In genomic region chr12:108934231-108934630, GRCm38 (mm10) we compare ENCODE assay signal across 25 mouse cellular contexts. TPM values are rescaled to one million over a fixed set of nuclear protein-coding genes. Genes with fewer than 3 reads are reported as not detected.
DNase-seq lines count a peak whose midpoint lies in the region; ATAC-seq and TF ChIP-seq lines count a peak whose summit lies in the region.
"Had no signal": no experiment of that assay in that cellular context is flagged by ENCODE, and none has a peak within 500 bp of the region (broad histone marks: within the 10 kb centered on the region; RNA-seq: fewer than 3 reads in every experiment).

No protein-coding gene starts in this region.

- H3K4me1 ChIP-seq in kidney, embryonic 15.5 days: peaks cover 20% of the 10 kb centered on the region
- H3K4me1 ChIP-seq in kidney, embryonic 14.5 days (ENCODE audit: control insufficient read depth, insufficient read depth, low read length): peaks cover 9% of the 10 kb centered on the region; the same call in 1 of the 2 replicates
- no peaks in the 10 kb centered on the region; the same call in 1 of the 2 replicates for H3K4me1 ChIP-seq in midbrain, embryonic 11.5 days (ENCODE audit: control insufficient read depth, insufficient read depth, low read length)
- H3K4me1 ChIP-seq in midbrain, postnatal 0 days (ENCODE audit: insufficient read depth, low read length): no peaks in the 10 kb centered on the region
- H3K4me1 ChIP-seq in limb, embryonic 15.5 days: peaks cover 13% of the 10 kb centered on the region; the same call in 1 of the 2 replicates

- H3K4me3 ChIP-seq in kidney, embryonic 15.5 days (replicated peaks): no peak overlapping the region
- no peak overlapping the region for H3K4me3 ChIP-seq in kidney, embryonic 14.5 days (ENCODE audit: low read length)
- H3K4me3 ChIP-seq in midbrain, embryonic 11.5 days (ENCODE audit: low read depth, low read length): no peak overlapping the region
- H3K4me3 ChIP-seq in midbrain, postnatal 0 days (ENCODE audit: low read depth, low read length): no peak overlapping the region
- no peak overlapping the region for H3K4me3 ChIP-seq in limb, embryonic 15.5 days
- H3K4me3 ChIP-seq: embryonic facial prominence, embryonic 13.5 days; erythroblast, embryonic 14.5 days; hindbrain, embryonic 13.5 days; megakaryocyte, embryonic 14.5 days; midbrain, embryonic 13.5 days; stomach, embryonic 15.5 days had no signal

- 73% methylated on average over 6 of the region's 6 CpGs for WGBS in kidney, embryonic 15.5 days
- WGBS in kidney, embryonic 14.5 days: 77% methylated on average over 6 of the region's 6 CpGs
- WGBS in midbrain, embryonic 11.5 days: 78% methylated on average over 6 of the region's 6 CpGs
- WGBS in midbrain, postnatal 0 days: 69% methylated on average over 6 of the region's 6 CpGs
- WGBS in limb, embryonic 15.5 days: 35% methylated on average over 6 of the region's 6 CpGs

- TF ChIP-seq CTCF in midbrain, postnatal 0 days (IDR thresholded peaks at IDR 0.05): no peak

- H3K27me3 ChIP-seq in kidney, embryonic 15.5 days: no peaks in the 10 kb centered on the region
- H3K27me3 ChIP-seq in kidney, embryonic 14.5 days (ENCODE audit: control insufficient read depth, insufficient read depth, low read length): no peaks in the 10 kb centered on the region
- no peaks in the 10 kb centered on the region for H3K27me3 ChIP-seq in midbrain, embryonic 11.5 days (ENCODE audit: control insufficient read depth, insufficient read depth, low read length)
- no peaks in the 10 kb centered on the region for H3K27me3 ChIP-seq in midbrain, postnatal 0 days (ENCODE audit: insufficient read depth, low read length)
- H3K27me3 ChIP-seq in limb, embryonic 15.5 days: no peaks in the 10 kb centered on the region
- H3K27me3 ChIP-seq: hindbrain, embryonic 13.5 days; megakaryocyte, embryonic 14.5 days; midbrain, embryonic 13.5 days; stomach, embryonic 15.5 days had no signal

- intact Hi-C loops in heart, postnatal 14 days (cut with DNase I): no loop called here

- ATAC-seq in kidney, embryonic 15.5 days (replicated peaks; ENCODE audit: low FRiP score): no peak
- ATAC-seq in kidney, embryonic 14.5 days (ENCODE audit: low FRiP score, low TSS enrichment): no peak
- no peak for ATAC-seq in midbrain, embryonic 11.5 days (ENCODE audit: low FRiP score)
- no peak for ATAC-seq in midbrain, postnatal 0 days (ENCODE audit: low FRiP score)
- no peak for ATAC-seq in limb, embryonic 15.5 days (ENCODE audit: insufficient number of reproducible peaks, low FRiP score, low TSS enrichment, low read depth)
- ATAC-seq: CD4-positive, CD25-positive, alpha-beta regulatory T cell, adult 4 months; forebrain, embryonic 16.5 days; intestine, postnatal 0 days; midbrain, embryonic 13.5 days had no signal

- peak; percentile 24 for DNase-seq in heart, adult 8-10 months (ENCODE audit: low spot score)
- no peak for DNase-seq in heart, postnatal 14 days
- DNase-seq in midbrain, embryonic 11.5 days (ENCODE audit: low spot score, missing footprints): peak; percentile 76
- DNase-seq in midbrain, postnatal 0 days (ENCODE audit: low spot score): no peak
- DNase-seq: adrenal gland, postnatal 25 days; cerebellum, adult 18-20 months; cerebellum, postnatal 10 days; kidney, adult 9 months; kidney, postnatal 25 days; liver; lung, adult 2 months; right cerebral cortex, postnatal 25 days had no signal

- H3K9ac ChIP-seq in kidney, embryonic 15.5 days: no peak overlapping the region
- no peak overlapping the region for H3K9ac ChIP-seq in kidney, embryonic 14.5 days (ENCODE audit: low read depth, low read length)
- no peak overlapping the region for H3K9ac ChIP-seq in midbrain, embryonic 11.5 days (ENCODE audit: low read length)
- H3K9ac ChIP-seq in midbrain, postnatal 0 days (replicated peaks; ENCODE audit: low read length, poor library complexity, severe bottlenecking): no peak overlapping the region
- H3K9ac ChIP-seq in limb, embryonic 15.5 days: no peak overlapping the region
- H3K9ac ChIP-seq: embryonic facial prominence, embryonic 13.5 days; hindbrain, embryonic 13.5 days; liver, embryonic 14.5 days; midbrain, embryonic 13.5 days; stomach, embryonic 15.5 days had no signal

- H3K36me3 ChIP-seq in kidney, embryonic 15.5 days: no peaks in the 10 kb centered on the region
- H3K36me3 ChIP-seq in kidney, embryonic 14.5 days (ENCODE audit: control insufficient read depth, insufficient read depth, low read length): no peaks in the 10 kb centered on the region
- no peaks in the 10 kb centered on the region for H3K36me3 ChIP-seq in midbrain, embryonic 11.5 days (ENCODE audit: control insufficient read depth, insufficient read depth, low read length)
- H3K36me3 ChIP-seq in midbrain, postnatal 0 days (ENCODE audit: insufficient read depth, low read length): no peaks in the 10 kb centered on the region
- no peaks in the 10 kb centered on the region for H3K36me3 ChIP-seq in limb, embryonic 15.5 days
- H3K36me3 ChIP-seq: embryonic facial prominence, embryonic 13.5 days; hindbrain, embryonic 13.5 days; midbrain, embryonic 13.5 days; stomach, embryonic 15.5 days had no signal

- peak overlapping the region; percentile 7; the same call in 1 of the 2 replicates for H3K27ac ChIP-seq in kidney, embryonic 15.5 days
- H3K27ac ChIP-seq in kidney, embryonic 14.5 days (ENCODE audit: low read depth, low read length): no peak overlapping the region
- no peak overlapping the region for H3K27ac ChIP-seq in midbrain, embryonic 11.5 days (ENCODE audit: low read depth, low read length)
- H3K27ac ChIP-seq in midbrain, postnatal 0 days (ENCODE audit: low read depth, low read length): no peak overlapping the region
- peak overlapping the region; percentile 35; the same call in 1 of the 2 replicates for H3K27ac ChIP-seq in limb, embryonic 15.5 days
- H3K27ac ChIP-seq: embryonic facial prominence, embryonic 13.5 days; hindbrain, embryonic 13.5 days; liver, embryonic 14.5 days; midbrain, embryonic 13.5 days; stomach, embryonic 15.5 days had no signal

- H3K4me2 ChIP-seq in kidney, embryonic 15.5 days: no peak overlapping the region
- H3K4me2 ChIP-seq in kidney, embryonic 14.5 days (replicated peaks; ENCODE audit: low read depth, low read length): no peak overlapping the region
- no peak overlapping the region for H3K4me2 ChIP-seq in midbrain, embryonic 11.5 days
- H3K4me2 ChIP-seq in midbrain, postnatal 0 days (ENCODE audit: low read depth, low read length, poor library complexity, severe bottlenecking): no peak overlapping the region
- no peak overlapping the region for H3K4me2 ChIP-seq in limb, embryonic 15.5 days
- H3K4me2 ChIP-seq: embryonic facial prominence, embryonic 13.5 days; hindbrain, embryonic 13.5 days; midbrain, embryonic 13.5 days; stomach, embryonic 15.5 days had no signal

- H3K9me3 ChIP-seq in kidney, embryonic 15.5 days (replicated peaks): no peaks in the 10 kb centered on the region
- no peaks in the 10 kb centered on the region for H3K9me3 ChIP-seq in kidney, embryonic 14.5 days (ENCODE audit: control insufficient read depth, low read length)
- no peaks in the 10 kb centered on the region for H3K9me3 ChIP-seq in midbrain, embryonic 11.5 days (ENCODE audit: control insufficient read depth, low read length)
- no peaks in the 10 kb centered on the region for H3K9me3 ChIP-seq in midbrain, postnatal 0 days (ENCODE audit: low read length)
- no peaks in the 10 kb centered on the region for H3K9me3 ChIP-seq in limb, embryonic 15.5 days
- H3K9me3 ChIP-seq: embryonic facial prominence, embryonic 13.5 days; hindbrain, embryonic 13.5 days; megakaryocyte, embryonic 14.5 days; midbrain, embryonic 13.5 days; stomach, embryonic 15.5 days had no signal

RNA-seq across cellular contexts. Expression of gene Wars, which starts 40.3 kb away (rescaled TPM):
- 10 to 100 TPM; 31.0 to 36.9 (median 34.0) TPM for total RNA-seq in heart, adult 8-10 months (2022)
- 10 to 100 TPM; 32.2 to 36.7 TPM for total RNA-seq in heart, postnatal 14 days (2021)
- 91.4 and 96.7 TPM in 2 replicates for polyA plus RNA-seq in kidney, embryonic 15.5 days (2015; fragmentation: Nextera tagmentation; extraction: Ambion mirVana)
- 62.4 and 107 TPM in 2 replicates for polyA plus RNA-seq in kidney, embryonic 14.5 days (2014; fragmentation: Nextera tagmentation; extraction: Ambion mirVana)
- polyA plus RNA-seq in midbrain, embryonic 11.5 days (2014; fragmentation: Nextera tagmentation; extraction: Ambion mirVana): 128 TPM in 2 replicates
- total RNA-seq in midbrain, postnatal 0 days (2014; rRNA removed): 108 and 142 TPM in 2 replicates
- 97.3 and 99.1 TPM in 2 replicates for polyA plus RNA-seq in midbrain, postnatal 0 days (2015; fragmentation: Nextera tagmentation; extraction: Ambion mirVana)
- 61.7 and 63.9 TPM in 2 replicates for polyA plus RNA-seq in limb, embryonic 15.5 days (2015; fragmentation: Nextera tagmentation; extraction: Ambion mirVana)

RNA-seq across cellular contexts. Expression of gene Wdr25, which starts 40.8 kb away (rescaled TPM):
- 1 to 10 TPM; 5.3 to 7.4 (median 6.4) TPM for total RNA-seq in heart, adult 8-10 months (2022)
- 1 to 10 TPM; 4.7 to 6.5 TPM for total RNA-seq in heart, postnatal 14 days (2021)
- polyA plus RNA-seq in kidney, embryonic 15.5 days (2015; fragmentation: Nextera tagmentation; extraction: Ambion mirVana): 9.4 and 11.7 TPM in 2 replicates
- polyA plus RNA-seq in kidney, embryonic 14.5 days (2014; fragmentation: Nextera tagmentation; extraction: Ambion mirVana): 3.4 and 6.0 TPM in 2 replicates
- polyA plus RNA-seq in midbrain, embryonic 11.5 days (2014; fragmentation: Nextera tagmentation; extraction: Ambion mirVana): 4.7 and 5.0 TPM in 2 replicates
- total RNA-seq in midbrain, postnatal 0 days (2014; rRNA removed): 5.2 and 6.5 TPM in 2 replicates
- polyA plus RNA-seq in midbrain, postnatal 0 days (2015; fragmentation: Nextera tagmentation; extraction: Ambion mirVana): 5.1 and 6.1 TPM in 2 replicates
- 7.8 and 8.2 TPM in 2 replicates for polyA plus RNA-seq in limb, embryonic 15.5 days (2015; fragmentation: Nextera tagmentation; extraction: Ambion mirVana)

Comparison
In these comparisons a context has a peak if more than half of its experiments do, and no peak if none do; other contexts are left out.
1. DNase-seq: peak in heart, adult 8-10 months (single experiment) and midbrain, embryonic 11.5 days (single experiment); none in heart, postnatal 14 days (0 of 2) and midbrain, postnatal 0 days (single experiment).
2. H3K27ac ChIP-seq: peak in kidney, embryonic 15.5 days (single experiment) and limb, embryonic 15.5 days (single experiment); none in kidney, embryonic 14.5 days (single experiment), midbrain, embryonic 11.5 days (single experiment) and midbrain, postnatal 0 days (single experiment).